Mouse (Mus musculus) lung, postnatal 0 days (tissue): ENCODE data around the gene Speg. TPM values are rescaled to one million over a fixed set of nuclear protein-coding genes. Genes with fewer than 3 reads are reported as not detected.

Source experiments
- ATAC-seq: fragments of 200-750 bp; cut with Nextera tagmentation; 2 replicates; pipeline ENCODE4 v1.8.0; 2017; ENCODE audit warnings: moderate library complexity
- DNase-seq: peaks from one replicate; pipeline ENCODE4 v3.0.0-alpha.2; 2016; ENCODE audit warnings: low spot score
- H3K27ac ChIP-seq: fragments of 300-500 bp; sonication (generic); 2 replicates; pipeline ENCODE4 v1.5.1; 2014; ENCODE audit warnings: antibody characterized with exemption, mild to moderate bottlenecking, low read length, mixed read lengths
- H3K27me3 ChIP-seq: fragments of 300-500 bp; sonication (generic); replicated peaks from 2 replicates; pipeline ENCODE4 v1.6.1; 2014; ENCODE audit warnings: low read length, mixed read lengths; ENCODE audit not compliant: insufficient read depth
- H3K36me3 ChIP-seq: fragments of 300-500 bp; sonication (generic); 2 replicates; pipeline ENCODE4 v1.6.1; 2014; ENCODE audit warnings: low read length, mixed read lengths; ENCODE audit not compliant: insufficient read depth
- H3K4me1 ChIP-seq: fragments of 300-500 bp; sonication (generic); 2 replicates; pipeline ENCODE4 v1.6.1; 2014; ENCODE audit warnings: antibody characterized with exemption, low read depth, low read length, mixed read lengths; ENCODE audit not compliant: insufficient read depth
- H3K4me2 ChIP-seq: fragments of 300-500 bp; sonication (generic); replicated peaks from 2 replicates; pipeline ENCODE4 v1.6.1; 2014; ENCODE audit warnings: low read depth, mild to moderate bottlenecking, low read length, moderate library complexity, mixed read lengths
- H3K4me3 ChIP-seq: fragments of 300-500 bp; sonication (generic); 2 replicates; pipeline ENCODE4 v1.5.1; 2014; ENCODE audit warnings: low read depth, low read length
- H3K9ac ChIP-seq: fragments of 300-500 bp; sonication (generic); replicated peaks from 2 replicates; pipeline ENCODE4 v1.6.1; 2014; ENCODE audit warnings: low read depth, mild to moderate bottlenecking
- H3K9me3 ChIP-seq: fragments of 300-500 bp; sonication (generic); 2 replicates; pipeline ENCODE4 v1.6.1; 2016; ENCODE audit warnings: low read length, mixed read lengths
- CTCF ChIP-seq: IDR thresholded peaks from 2 replicates; pipeline ENCODE4 v1.5.1; 2016; ENCODE audit warnings: antibody characterized with exemption, mild to moderate bottlenecking
- EP300 ChIP-seq: IDR thresholded peaks from 2 replicates; pipeline ENCODE4 v1.6.1; 2016; ENCODE audit warnings: antibody characterized with exemption, mild to moderate bottlenecking, control low read depth
- WGBS: fragments of 180-500 bp; shearing (Covaris S2); extraction: QIAGEN DNeasy Blood & Tissue Kit; methylation state at CpG from one replicate; pipeline ENCODE4 v1.1.7; 2014; 5-methylcytosine and 5-hydroxymethylcytosine counted together
- polyA plus RNA-seq: library from polyadenylated mRNA; unstranded; fragments of >200 nt; fragmentation: Nextera tagmentation; extraction: Ambion mirVana; gene quantifications from 2 replicates; pipeline ENCODE4 v1.2.1, GENCODE M21; 2015

The Speg gene
- polyA plus RNA-seq, 1 experiment from 2014 or later, result 15.4 TPM

DNA sequence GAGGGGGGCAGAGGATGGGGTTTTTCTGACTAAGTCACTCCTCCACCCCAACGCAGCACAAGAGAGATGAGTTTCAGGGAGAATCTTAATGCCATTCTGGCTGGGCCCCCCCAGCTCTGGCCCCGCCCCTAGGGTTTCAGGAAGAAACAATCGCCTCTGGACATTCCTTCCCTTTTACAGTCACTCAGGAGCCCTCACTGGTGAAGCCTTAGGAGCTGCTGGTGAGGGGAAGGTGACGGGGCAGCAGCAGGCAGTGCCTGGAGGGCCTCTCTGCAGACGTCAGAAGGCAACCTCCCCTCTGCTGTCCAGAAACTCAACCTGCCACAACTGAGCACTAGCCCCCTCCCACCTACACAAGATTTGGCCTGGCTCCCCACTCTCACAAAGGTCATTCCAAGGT lies 25.8 kb upstream of the Speg start:
- TF ChIP-seq CTCF (no peak), EP300 (no peak)
- Histone ChIP-seq H3K9me3 (no peaks in the 10 kb centered on the region), H3K27me3 (no peaks in the 10 kb centered on the region), H3K36me3 (no peaks in the 10 kb centered on the region), H3K4me1 (0 out of 2 replicates have a peak, but pooled peaks cover 2% of the 10 kb centered on the region), H3K4me3 (no peak overlapping the region), H3K9ac (no peak overlapping the region), H3K4me2 (no peak overlapping the region), H3K27ac (no peak overlapping the region)
- ATAC-seq, result peak; percentile 29; the same call in 1 of the 2 replicates
- DNase-seq, result no peak
- 30% methylated on average over 5 of the region's 5 CpGs for WGBS

DNA sequence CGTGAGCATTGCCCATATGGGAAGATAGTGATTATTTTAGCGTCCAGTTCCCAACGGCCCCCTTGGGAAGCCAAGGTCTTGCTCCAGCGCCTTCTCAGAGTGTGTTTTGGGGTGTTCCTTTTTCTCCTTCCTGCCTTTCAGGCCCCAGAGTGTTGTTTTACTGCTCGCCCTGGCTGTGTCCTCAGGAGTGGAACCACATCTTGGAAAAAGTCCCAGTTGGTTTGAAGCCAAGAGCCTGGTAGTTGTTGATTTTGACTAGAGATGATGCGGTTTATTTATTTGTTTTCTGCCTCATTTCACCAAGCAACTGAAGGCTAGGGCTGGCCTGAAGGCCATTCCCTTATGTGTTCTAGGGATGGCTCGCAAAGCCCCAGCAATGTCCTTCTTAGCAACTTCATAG lies 17.8 kb upstream of the Speg start:
- peaks cover 15% of the 10 kb centered on the region for H3K27me3 ChIP-seq
- H3K9me3 ChIP-seq, result no peaks in the 10 kb centered on the region
- H3K4me2 ChIP-seq, result no peak overlapping the region
- peaks cover 6% of the 10 kb centered on the region; the same call in 1 of the 2 replicates for H3K4me1 ChIP-seq
- ATAC-seq, result peak; percentile 9; the same call in 1 of the 2 replicates
- TF ChIP-seq EP300 (no peak), CTCF (no peak)
- H3K9ac ChIP-seq, result no peak overlapping the region
- H3K4me3 ChIP-seq, result no peak overlapping the region
- no peak overlapping the region for H3K27ac ChIP-seq
- 47% methylated on average over 7 of the region's 7 CpGs for WGBS
- H3K36me3 ChIP-seq, result no peaks in the 10 kb centered on the region
- peak; percentile 42 for DNase-seq

DNA sequence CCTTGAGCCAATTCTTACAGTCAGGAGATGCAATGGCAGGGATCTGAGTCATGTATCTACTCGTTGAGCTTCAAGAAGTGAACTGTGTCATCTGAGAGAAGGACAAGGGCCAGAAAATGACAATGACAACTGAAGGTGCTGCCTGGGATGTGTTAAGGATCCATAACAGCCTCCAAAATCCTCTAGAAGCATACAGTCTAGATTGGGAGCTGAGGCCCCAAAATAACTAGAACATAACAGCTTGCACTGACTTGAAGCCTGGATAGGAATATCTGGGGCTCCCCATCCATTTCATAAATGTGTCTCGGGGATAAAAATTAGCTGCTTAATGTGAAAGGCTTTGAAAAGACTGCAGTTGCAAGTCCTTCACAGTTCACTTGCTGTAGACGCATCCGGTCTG lies 17.1 kb upstream of the Speg start:
- no peak overlapping the region for H3K4me3 ChIP-seq
- no peak overlapping the region for H3K4me2 ChIP-seq
- H3K9ac ChIP-seq, result no peak overlapping the region
- no peak for TF ChIP-seq EP300
- no peak for TF ChIP-seq CTCF
- DNase-seq (no peak), ATAC-seq (no peak)
- H3K9me3 ChIP-seq, result no peaks in the 10 kb centered on the region
- no peaks in the 10 kb centered on the region for H3K36me3 ChIP-seq
- H3K27ac ChIP-seq, result no peak overlapping the region
- H3K4me1 ChIP-seq, result peaks cover 6% of the 10 kb centered on the region; the same call in 1 of the 2 replicates
- peaks cover 15% of the 10 kb centered on the region for H3K27me3 ChIP-seq
- WGBS, result 69% methylated on average over 4 of the region's 4 CpGs

DNA sequence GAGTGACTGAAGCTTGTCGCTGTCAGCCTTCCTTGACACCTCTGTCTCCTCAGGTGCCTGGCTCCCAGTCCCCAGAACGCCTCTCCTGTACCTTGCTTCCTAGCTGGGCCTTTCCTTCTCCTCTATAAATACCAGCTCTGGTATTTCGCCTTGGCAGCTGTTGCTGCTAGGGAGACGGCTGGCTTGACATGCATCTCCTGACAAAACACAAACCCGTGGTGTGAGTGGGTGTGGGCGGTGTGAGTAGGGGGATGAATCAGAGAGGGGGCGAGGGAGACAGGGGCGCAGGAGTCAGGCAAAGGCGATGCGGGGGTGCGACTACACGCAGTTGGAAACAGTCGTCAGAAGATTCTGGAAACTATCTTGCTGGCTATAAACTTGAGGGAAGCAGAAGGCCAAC lies 15.8 kb upstream of the Speg start:
- peak; percentile 38 for DNase-seq
- H3K9me3 ChIP-seq, result no peaks in the 10 kb centered on the region
- WGBS, result 54% methylated on average over 13 of the region's 13 CpGs
- H3K27ac ChIP-seq, result no peak overlapping the region; the same call in 1 of the 2 replicates
- H3K36me3 ChIP-seq, result no peaks in the 10 kb centered on the region
- peaks cover 6% of the 10 kb centered on the region; the same call in 1 of the 2 replicates for H3K4me1 ChIP-seq
- ATAC-seq, result peak; percentile 54
- peaks cover 15% of the 10 kb centered on the region for H3K27me3 ChIP-seq
- no peak overlapping the region for H3K4me2 ChIP-seq
- no peak overlapping the region for H3K4me3 ChIP-seq
- TF ChIP-seq CTCF (no peak), EP300 (no peak)
- no peak overlapping the region for H3K9ac ChIP-seq

DNA sequence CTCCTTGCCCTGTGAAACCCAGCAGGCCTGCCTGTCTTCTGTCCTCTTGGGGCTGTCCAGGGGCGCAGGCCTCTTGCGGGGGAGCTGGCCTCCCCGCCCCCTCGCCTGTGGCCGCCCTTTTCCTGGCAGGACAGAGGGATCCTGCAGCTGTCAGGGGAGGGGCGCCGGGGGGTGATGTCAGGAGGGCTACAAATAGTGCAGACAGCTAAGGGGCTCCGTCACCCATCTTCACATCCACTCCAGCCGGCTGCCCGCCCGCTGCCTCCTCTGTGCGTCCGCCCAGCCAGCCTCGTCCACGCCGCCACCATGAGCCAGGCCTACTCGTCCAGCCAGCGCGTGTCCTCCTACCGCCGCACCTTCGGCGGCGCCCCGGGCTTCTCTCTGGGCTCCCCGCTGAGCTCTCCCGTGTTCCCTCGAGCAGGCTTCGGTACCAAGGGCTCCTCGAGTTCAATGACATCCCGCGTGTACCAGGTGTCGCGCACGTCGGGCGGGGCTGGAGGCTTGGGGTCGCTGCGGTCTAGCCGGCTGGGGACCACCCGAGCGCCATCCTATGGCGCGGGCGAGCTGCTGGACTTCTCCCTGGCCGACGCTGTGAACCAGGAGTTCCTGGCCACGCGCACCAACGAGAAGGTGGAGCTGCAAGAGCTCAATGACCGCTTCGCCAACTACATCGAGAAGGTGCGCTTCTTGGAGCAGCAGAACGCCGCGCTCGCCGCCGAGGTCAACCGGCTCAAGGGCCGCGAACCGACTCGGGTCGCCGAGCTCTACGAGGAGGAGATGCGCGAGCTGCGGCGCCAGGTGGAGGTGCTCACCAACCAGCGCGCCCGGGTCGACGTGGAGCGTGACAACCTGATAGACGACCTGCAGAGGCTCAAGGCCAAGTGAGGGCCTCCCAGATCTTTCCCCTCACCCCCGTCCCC lies 14.7 kb upstream of the Speg start, which contains the start of gene Des:
Gene Des, plus strand, starts transcription at position 218 of the 920 bp plus-strand sequence.
- Histone ChIP-seq H3K9me3 (no peaks in the 10 kb centered on the region), H3K4me3 (peak within 1 kb of the TSS; percentile 37), H3K36me3 (no peaks in the 10 kb centered on the region), H3K4me1 (peaks cover 6% of the 10 kb centered on the region; the same call in 1 of the 2 replicates), H3K27me3 (peaks cover 15% of the 10 kb centered on the region), H3K4me2 (peak within 1 kb of the TSS; percentile 55), H3K27ac (peak within 1 kb of the TSS; percentile 43; the same call in 1 of the 2 replicates), H3K9ac (peak within 1 kb of the TSS; percentile 44; the same call in 1 of the 2 replicates)
- 3% methylated on average over 75 of the region's 80 CpGs for WGBS
- DNase-seq (peak; percentile 67), ATAC-seq (peak; percentile 82)
- TF ChIP-seq EP300 (no peak), CTCF (no peak)

DNA sequence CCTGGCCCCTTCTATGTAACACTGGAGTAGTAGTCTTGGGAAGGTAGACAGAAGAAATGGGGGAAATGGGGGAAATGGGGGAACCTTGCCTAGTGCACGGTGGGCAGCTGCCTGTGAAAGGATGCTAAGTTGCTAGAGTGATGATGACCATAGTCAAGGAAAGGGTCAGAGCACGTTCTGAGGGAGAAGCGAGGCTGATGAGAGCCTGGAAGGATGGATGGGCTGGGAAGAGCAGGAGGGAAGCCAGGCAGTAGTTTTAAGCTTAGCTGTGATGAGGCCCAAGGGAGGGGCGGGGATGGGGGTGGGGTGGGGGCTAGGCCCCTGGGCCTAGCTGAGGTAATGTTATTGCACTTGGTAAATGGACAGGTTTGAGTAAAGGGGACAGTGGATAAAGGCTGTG lies 14.0 kb upstream of the Speg start:
- no peak overlapping the region for H3K27ac ChIP-seq
- TF ChIP-seq CTCF (no peak), EP300 (no peak)
- DNase-seq, result no peak
- H3K4me2 ChIP-seq, result peak overlapping the region; percentile 55
- 40% methylated on average over 4 of the region's 4 CpGs for WGBS
- no peaks in the 10 kb centered on the region for H3K36me3 ChIP-seq
- peaks cover 15% of the 10 kb centered on the region for H3K27me3 ChIP-seq
- no peaks in the 10 kb centered on the region for H3K9me3 ChIP-seq
- no peak for ATAC-seq
- no peak overlapping the region for H3K9ac ChIP-seq
- H3K4me1 ChIP-seq, result peaks cover 6% of the 10 kb centered on the region; the same call in 1 of the 2 replicates
- H3K4me3 ChIP-seq, result peak overlapping the region; percentile 37
